ENCODE assay signal across 8 mouse cellular contexts in genomic region chr4:155234371-155235310, GRCm38 (mm10). TPM values are rescaled to one million over a fixed set of nuclear protein-coding genes. Genes with fewer than 3 reads are reported as not detected.
DNase-seq lines count a peak whose midpoint lies in the region; ATAC-seq and TF ChIP-seq lines count a peak whose summit lies in the region.

No protein-coding gene starts in this region.

- H3K36me3 ChIP-seq in heart, embryonic 13.5 days = no peaks in the 10 kb centered on the region
- no peaks in the 10 kb centered on the region for H3K36me3 ChIP-seq in kidney, postnatal 0 days (ENCODE audit: insufficient read depth, low read length)
- no peaks in the 10 kb centered on the region for H3K36me3 ChIP-seq in stomach, postnatal 0 days (ENCODE audit: control insufficient read depth, insufficient read depth, low read length)

- ATAC-seq in heart, embryonic 13.5 days (ENCODE audit: extremely low read depth, insufficient number of reproducible peaks, low FRiP score, low TSS enrichment) = peak; percentile 11; the same call in 1 of the 2 replicates
- peak; percentile 37 for ATAC-seq in kidney, postnatal 0 days (replicated peaks; ENCODE audit: low FRiP score, low read depth)
- peak; percentile 22; the same call in 1 of the 2 replicates for ATAC-seq in stomach, postnatal 0 days (ENCODE audit: low FRiP score, low TSS enrichment)

- no peak for DNase-seq in left cerebral cortex, adult 2 months (ENCODE audit: extremely low spot score in 1 of 2, low spot score in 2 of 2)
- no peak for DNase-seq in left cerebral cortex, adult 18-20 months (ENCODE audit: low spot score in 2 of 2)
- peak; percentile 75 for DNase-seq in kidney, postnatal 0 days (ENCODE audit: low spot score)
- DNase-seq in lung, postnatal 4 days = peak; percentile 69 to 77
- peak; percentile 33 for DNase-seq in stomach, postnatal 0 days (ENCODE audit: low spot score)
- no peak for DNase-seq in layer of hippocampus, adult 9-10 months (ENCODE audit: low spot score)

- peak overlapping the region; percentile 100 for H3K27ac ChIP-seq in left cerebral cortex, adult 2 months
- H3K27ac ChIP-seq in bone marrow macrophage, adult 2 months (ENCODE audit: insufficient read depth, low read depth, low read length) = peak overlapping the region; percentile 100
- peak overlapping the region; percentile 100 for H3K27ac ChIP-seq in heart, embryonic 13.5 days (replicated peaks)
- H3K27ac ChIP-seq in kidney, postnatal 0 days = peak overlapping the region; percentile 99
- peak overlapping the region; percentile 99 for H3K27ac ChIP-seq in stomach, postnatal 0 days (replicated peaks)

- no peak for TF ChIP-seq CTCF in left cerebral cortex, adult 2 months (IDR thresholded peaks at IDR 0.05)
- no peak for TF ChIP-seq CTCF in bone marrow macrophage, adult 2 months (IDR thresholded peaks at IDR 0.05; ENCODE audit: low read depth, low read length)
- TF ChIP-seq CTCF in kidney, postnatal 0 days (IDR thresholded peaks at IDR 0.05; ENCODE audit: low read depth) = no peak
- no peak for TF ChIP-seq CTCF in stomach, postnatal 0 days (IDR thresholded peaks at IDR 0.05; ENCODE audit: low read depth)

- intact Hi-C loops in left cerebral cortex, adult 2 months (cut with DNase I) = loop anchor here (1.0 kb wide), 1 partner anchor 11 kb away; no protein-coding TSS in a partner anchor

- H3K4me2 ChIP-seq in heart, embryonic 13.5 days = peak overlapping the region; percentile 67
- H3K4me2 ChIP-seq in kidney, postnatal 0 days (ENCODE audit: low read length) = peak overlapping the region; percentile 23
- peak overlapping the region; percentile 39 for H3K4me2 ChIP-seq in stomach, postnatal 0 days (replicated peaks; ENCODE audit: low read depth)

- peak overlapping the region; percentile 79 for H3K9ac ChIP-seq in heart, embryonic 13.5 days
- peak overlapping the region; percentile 42 for H3K9ac ChIP-seq in kidney, postnatal 0 days (ENCODE audit: low read depth, low read length)
- H3K9ac ChIP-seq in stomach, postnatal 0 days (ENCODE audit: low read length) = peak overlapping the region; percentile 50; the same call in 1 of the 2 replicates

- no peaks in the 10 kb centered on the region for H3K27me3 ChIP-seq in heart, embryonic 13.5 days (replicated peaks)
- no peaks in the 10 kb centered on the region for H3K27me3 ChIP-seq in kidney, postnatal 0 days (ENCODE audit: insufficient read depth, low read length)
- H3K27me3 ChIP-seq in stomach, postnatal 0 days (ENCODE audit: control insufficient read depth, insufficient read depth, low read length) = no peaks in the 10 kb centered on the region

- H3K4me3 ChIP-seq in left cerebral cortex, adult 2 months = peak overlapping the region; percentile 14; the same call in 1 of the 2 replicates
- peak overlapping the region; percentile 47 for H3K4me3 ChIP-seq in bone marrow macrophage, adult 2 months (ENCODE audit: insufficient read depth, low read length)
- H3K4me3 ChIP-seq in heart, embryonic 13.5 days = peak overlapping the region; percentile 35
- H3K4me3 ChIP-seq in kidney, postnatal 0 days (replicated peaks; ENCODE audit: low read depth, low read length) = no peak overlapping the region
- no peak overlapping the region for H3K4me3 ChIP-seq in stomach, postnatal 0 days (ENCODE audit: low read depth, low read length)

- no peak for TF ChIP-seq POLR2A in bone marrow macrophage, adult 2 months (IDR thresholded peaks at IDR 0.05; ENCODE audit: borderline replicate concordance, low read depth, low read length)

- H3K9me3 ChIP-seq in heart, embryonic 13.5 days = no peaks in the 10 kb centered on the region
- no peaks in the 10 kb centered on the region for H3K9me3 ChIP-seq in kidney, postnatal 0 days (replicated peaks; ENCODE audit: low read length)
- no peaks in the 10 kb centered on the region for H3K9me3 ChIP-seq in stomach, postnatal 0 days (ENCODE audit: control insufficient read depth, low read length)

- WGBS in heart, embryonic 13.5 days = 32% methylated on average over 8 of the region's 8 CpGs
- 38% methylated on average over 8 of the region's 8 CpGs for WGBS in kidney, postnatal 0 days
- 35% methylated on average over 8 of the region's 8 CpGs for WGBS in stomach, postnatal 0 days

- TF ChIP-seq EP300 in stomach, postnatal 0 days (optimal IDR thresholded peaks at IDR 0.05) = no peak

- H3K4me1 ChIP-seq in bone marrow macrophage, adult 2 months (ENCODE audit: control insufficient read depth, insufficient read depth, low read length) = peaks cover 35% of the 10 kb centered on the region
- H3K4me1 ChIP-seq in heart, embryonic 13.5 days = peaks cover 71% of the 10 kb centered on the region
- peaks cover 59% of the 10 kb centered on the region for H3K4me1 ChIP-seq in kidney, postnatal 0 days (replicated peaks; ENCODE audit: insufficient read depth, low read length)
- peaks cover 31% of the 10 kb centered on the region for H3K4me1 ChIP-seq in stomach, postnatal 0 days (replicated peaks; ENCODE audit: control insufficient read depth, insufficient read depth)

RNA-seq across cellular contexts. Expression of gene Ski, which starts 12.2 kb away (rescaled TPM):
- 100 to 1,000 TPM; 113 to 119 TPM for total RNA-seq in left cerebral cortex, adult 2 months (2021)
- 100 to 1,000 TPM; 115 to 128 TPM for total RNA-seq in left cerebral cortex, adult 18-20 months (2021)
- polyA plus RNA-seq in bone marrow macrophage, adult 2 months (2012; ENCODE audit: insufficient read depth, insufficient read length, missing spikeins) = 61.1 and 63.9 TPM in 2 replicates
- 10.1 and 10.2 TPM in 2 replicates for polyA plus RNA-seq in heart, embryonic 13.5 days (2015; fragmentation: Nextera tagmentation; extraction: Ambion mirVana)
- 15.5 TPM in 2 replicates for polyA plus RNA-seq in kidney, postnatal 0 days (2015; fragmentation: Nextera tagmentation; extraction: Ambion mirVana)
- polyA plus RNA-seq in stomach, postnatal 0 days (2015; fragmentation: Nextera tagmentation; extraction: Ambion mirVana) = 9.7 and 10.8 TPM in 2 replicates

RNA-seq across cellular contexts. Expression of gene Faap20, which starts 15.0 kb away (rescaled TPM):
- 10 to 100 TPM; 25.9 to 28.8 TPM for total RNA-seq in left cerebral cortex, adult 2 months (2021)
- total RNA-seq in left cerebral cortex, adult 18-20 months (2021) = 10 to 100 TPM; 28.0 to 29.5 TPM
- 27.9 and 28.1 TPM in 2 replicates for polyA plus RNA-seq in bone marrow macrophage, adult 2 months (2012; ENCODE audit: insufficient read depth, insufficient read length, missing spikeins)
- polyA plus RNA-seq in heart, embryonic 13.5 days (2015; fragmentation: Nextera tagmentation; extraction: Ambion mirVana) = 63.2 and 71.1 TPM in 2 replicates
- polyA plus RNA-seq in kidney, postnatal 0 days (2015; fragmentation: Nextera tagmentation; extraction: Ambion mirVana) = 77.2 and 80.0 TPM in 2 replicates
- 43.5 and 46.3 TPM in 2 replicates for polyA plus RNA-seq in stomach, postnatal 0 days (2015; fragmentation: Nextera tagmentation; extraction: Ambion mirVana)

Comparison
In these comparisons a context has a peak if more than half of its experiments do, and no peak if none do; other contexts are left out.
1. DNase-seq: peak in kidney, postnatal 0 days (single experiment), lung, postnatal 4 days (2 of 2) and stomach, postnatal 0 days (single experiment); none in left cerebral cortex, adult 2 months (0 of 2), left cerebral cortex, adult 18-20 months (0 of 2) and layer of hippocampus, adult 9-10 months (single experiment).
2. H3K4me3 ChIP-seq: peak in left cerebral cortex, adult 2 months (single experiment), bone marrow macrophage, adult 2 months (single experiment) and heart, embryonic 13.5 days (single experiment); none in kidney, postnatal 0 days (single experiment) and stomach, postnatal 0 days (single experiment).
3. Peak in every context shown above with its lines, with median percentiles within 50 percentile points of each other: H3K27ac ChIP-seq, ATAC-seq, H3K4me2 ChIP-seq and H3K9ac ChIP-seq.